Mouse (Mus musculus) B cell, adult 2 months (primary cell): ENCODE measurements around the gene Senp2.

Source experiments
- DNase-seq, 2 experiments: peaks; one replicate each; pipeline ENCODE4 v3.0.0; 2022

Senp2 gene

DNA sequence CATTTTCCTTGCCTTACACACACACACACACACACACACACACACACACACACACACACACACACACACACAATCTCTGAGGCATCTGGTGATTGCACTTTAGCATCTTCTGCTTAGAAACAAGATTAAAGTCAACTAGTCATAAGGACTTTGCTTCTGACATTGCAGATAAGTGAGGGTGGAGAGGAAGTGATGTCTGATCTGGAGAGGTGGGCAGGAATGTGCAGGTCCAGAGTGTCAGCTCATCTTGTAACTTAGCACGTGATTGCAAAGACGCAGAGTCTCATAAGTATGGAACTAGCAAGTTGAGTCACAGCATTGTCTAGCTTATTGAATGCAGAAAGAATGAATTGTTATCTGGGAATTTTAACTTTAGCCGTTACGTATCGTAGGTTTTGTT lies 18.2 kb downstream of the Senp2 start:
- no peak for DNase-seq

- DNase-seq: no peak
Observed at GRCm38 (mm10) chr16:22038554-22038953, 29.3 kb downstream of the Senp2 start.

- DNase-seq: no peak
Observed at GRCm38 (mm10) chr16:22039978-22040377, 30.7 kb downstream of the Senp2 start.

DNA sequence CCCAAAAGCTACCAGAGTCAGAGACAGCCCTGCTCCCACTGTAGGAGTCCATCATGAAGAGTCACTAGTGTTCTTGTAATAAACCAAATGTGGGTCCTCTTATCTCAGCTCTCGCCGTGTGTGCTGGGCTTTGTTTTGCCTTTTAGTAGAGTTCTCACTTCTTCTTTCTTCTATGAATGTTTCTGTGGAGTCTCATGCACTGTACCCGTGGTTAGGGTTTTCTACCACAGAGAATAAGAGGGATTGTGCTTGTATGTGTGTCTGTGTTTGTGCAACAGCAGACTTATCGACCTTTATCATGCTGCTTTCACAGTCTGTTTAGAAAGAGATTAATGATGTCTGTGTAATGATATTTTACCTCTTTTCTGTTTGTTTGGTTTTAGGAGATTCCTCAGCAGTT lies 34.5 kb downstream of the Senp2 start:
- no peak for DNase-seq

GRCm38 (mm10) chr16:22045930-22046329 lies 36.6 kb downstream of the Senp2 start:
- no peak for DNase-seq

DNA sequence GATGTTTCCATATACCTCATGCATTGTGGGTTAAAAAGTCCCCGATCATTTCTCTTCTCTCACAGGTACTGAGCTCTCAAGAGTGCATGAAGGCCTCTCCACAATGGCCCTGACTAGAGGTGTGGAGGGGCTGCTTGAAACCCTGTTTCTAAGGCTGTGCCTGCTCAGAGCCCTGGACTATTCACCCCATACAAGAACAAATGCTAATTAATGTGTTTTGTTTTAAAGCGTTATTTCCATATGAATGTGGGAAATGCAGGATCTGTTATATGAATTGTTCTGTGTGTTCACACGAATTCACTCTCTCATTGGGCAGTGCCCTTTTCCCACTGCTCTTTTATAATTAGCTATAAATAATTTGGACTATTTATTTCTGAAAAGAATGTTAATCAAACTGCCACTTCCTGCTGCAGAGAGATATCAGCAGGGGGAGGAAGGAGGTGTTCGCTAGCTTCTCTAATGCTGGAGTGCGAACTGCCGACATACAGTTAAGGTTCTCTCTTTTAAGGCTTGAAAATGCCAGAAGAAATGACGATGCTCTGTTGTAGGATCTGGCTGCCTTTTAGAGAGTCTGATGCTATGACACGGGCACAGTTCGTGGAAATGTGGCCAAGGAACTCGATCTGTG lies 37.6 kb downstream of the Senp2 start:
- DNase-seq: no peak

DNA sequence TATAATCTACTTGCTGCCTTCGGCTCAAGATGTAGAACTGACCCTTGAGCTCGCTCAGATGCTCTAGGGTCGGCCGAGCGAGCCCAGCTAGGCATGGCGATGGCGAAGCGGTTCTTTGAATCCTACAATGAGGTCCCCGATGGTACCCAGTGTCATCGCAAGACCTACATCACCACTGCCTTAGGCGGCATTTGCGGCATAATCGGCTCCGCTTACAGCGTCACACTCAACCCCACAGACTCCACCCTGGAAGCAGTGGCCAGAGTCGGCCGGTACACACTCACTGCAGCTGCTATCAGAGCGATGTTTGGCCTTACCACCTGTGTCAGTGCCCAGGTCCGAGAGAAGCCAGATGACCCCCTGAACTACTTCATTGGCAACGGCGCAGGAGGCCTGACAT lies 44.1 kb downstream of the Senp2 start:
- DNase-seq: no peak

GRCm38 (mm10) chr16:22057498-22057897 lies 48.2 kb downstream of the Senp2 start:
- DNase-seq: no peak

DNA sequence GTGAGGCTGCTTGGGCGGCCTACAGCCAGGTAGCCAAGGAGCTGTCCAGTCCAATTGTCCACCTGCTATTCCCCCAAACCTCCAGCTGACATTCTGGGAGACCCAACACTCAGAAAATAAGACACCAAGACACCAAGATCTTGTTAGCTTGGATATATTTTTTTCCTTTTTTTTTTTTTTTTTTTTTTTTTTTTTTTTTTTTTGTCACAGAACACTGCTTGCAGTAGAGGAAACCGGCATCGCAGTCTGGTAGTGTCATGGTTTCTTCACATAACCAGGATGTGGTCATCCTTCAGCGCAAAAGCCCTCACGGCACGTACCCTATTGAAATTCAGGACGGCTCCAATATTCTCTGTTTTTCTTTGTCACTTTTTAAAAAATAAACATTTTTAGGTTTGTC lies 49.6 kb downstream of the Senp2 start:
- peak in 1 of 2 experiments; percentile 24 for DNase-seq

GRCm38 (mm10) chr16:22060416-22060815 lies 51.1 kb downstream of the Senp2 start:
- DNase-seq: no peak

DNA sequence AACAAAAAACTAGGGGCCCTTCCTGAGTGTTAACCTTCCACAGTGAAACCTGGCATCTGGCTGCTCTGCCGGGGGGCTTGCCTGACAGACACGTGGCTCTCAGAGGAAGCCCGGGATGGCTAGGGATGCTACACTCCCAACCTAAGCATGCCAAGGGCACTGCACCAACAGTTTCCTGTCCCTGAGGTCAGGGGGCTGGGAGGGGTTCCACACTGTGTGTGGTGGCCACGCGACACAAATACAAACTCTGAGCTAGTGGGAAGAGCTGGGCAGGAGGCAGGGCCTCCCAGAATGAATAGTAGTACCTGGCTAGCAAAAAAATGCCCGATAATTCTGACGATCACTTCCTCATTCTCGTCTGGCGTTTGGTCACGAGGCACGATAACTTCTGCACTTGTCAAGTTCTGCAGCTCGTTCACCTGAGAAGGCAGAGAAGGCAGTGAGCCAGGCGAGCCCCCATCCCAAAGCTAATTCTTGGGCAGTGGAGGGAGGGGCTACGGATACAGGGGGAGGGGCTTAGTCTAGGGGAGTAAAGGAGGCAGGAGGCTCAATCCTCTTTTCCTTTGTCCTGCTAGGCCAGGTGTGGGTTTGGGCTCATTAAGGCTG lies 52.4 kb downstream of the Senp2 start:
- peak; percentile 53 to 62 for DNase-seq

- peak in 1 of 2 experiments; percentile 3 for DNase-seq
Observed at GRCm38 (mm10) chr16:22062284-22062683, 53.0 kb downstream of the Senp2 start.

GRCm38 (mm10) chr16:22065536-22065935 lies 56.3 kb downstream of the Senp2 start:
- no peak for DNase-seq

GRCm38 (mm10) chr16:22067406-22067805 lies 58.1 kb downstream of the Senp2 start:
- DNase-seq: no peak

- no peak for DNase-seq
Observed at GRCm38 (mm10) chr16:22071361-22071760, 62.1 kb downstream of the Senp2 start.

DNA sequence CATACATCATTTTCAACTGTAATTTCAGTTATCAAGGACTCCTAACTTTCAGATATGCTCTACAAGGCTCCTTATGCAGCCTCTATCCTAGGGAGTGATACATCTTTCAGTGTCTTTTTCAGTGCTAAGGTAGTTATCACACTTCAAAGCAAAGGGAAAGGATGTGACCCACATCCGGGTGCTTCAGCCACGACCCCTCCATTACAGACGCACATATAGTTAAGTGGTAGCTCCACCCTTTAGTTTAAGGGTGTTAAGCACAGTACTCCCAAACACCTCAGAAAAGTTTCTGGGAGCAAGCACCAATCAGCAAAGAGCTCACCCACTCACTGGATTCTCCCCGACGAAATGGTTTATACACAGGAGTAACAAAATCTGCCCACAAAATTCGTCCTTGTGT lies 65.8 kb downstream of the Senp2 start:
- DNase-seq: no peak

GRCm38 (mm10) chr16:22075829-22076619 lies 66.7 kb downstream of the Senp2 start:
- DNase-seq: no peak

DNA sequence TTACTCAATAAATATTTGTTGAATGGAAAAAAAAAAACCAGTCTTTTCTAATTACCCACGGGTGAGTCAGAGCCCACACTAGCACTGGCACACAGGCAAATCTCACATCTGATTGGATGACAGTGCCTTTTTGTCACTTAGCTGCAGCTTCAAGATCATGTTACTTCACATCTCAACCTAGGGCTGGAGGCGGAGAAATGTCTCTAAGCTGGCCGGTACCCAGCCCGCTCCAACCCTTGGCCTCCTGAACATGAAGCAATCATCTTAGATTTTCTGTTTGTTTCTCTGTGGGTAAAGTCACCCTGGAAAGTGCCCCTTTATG lies 67.3 kb downstream of the Senp2 start:
- DNase-seq: no peak

DNA sequence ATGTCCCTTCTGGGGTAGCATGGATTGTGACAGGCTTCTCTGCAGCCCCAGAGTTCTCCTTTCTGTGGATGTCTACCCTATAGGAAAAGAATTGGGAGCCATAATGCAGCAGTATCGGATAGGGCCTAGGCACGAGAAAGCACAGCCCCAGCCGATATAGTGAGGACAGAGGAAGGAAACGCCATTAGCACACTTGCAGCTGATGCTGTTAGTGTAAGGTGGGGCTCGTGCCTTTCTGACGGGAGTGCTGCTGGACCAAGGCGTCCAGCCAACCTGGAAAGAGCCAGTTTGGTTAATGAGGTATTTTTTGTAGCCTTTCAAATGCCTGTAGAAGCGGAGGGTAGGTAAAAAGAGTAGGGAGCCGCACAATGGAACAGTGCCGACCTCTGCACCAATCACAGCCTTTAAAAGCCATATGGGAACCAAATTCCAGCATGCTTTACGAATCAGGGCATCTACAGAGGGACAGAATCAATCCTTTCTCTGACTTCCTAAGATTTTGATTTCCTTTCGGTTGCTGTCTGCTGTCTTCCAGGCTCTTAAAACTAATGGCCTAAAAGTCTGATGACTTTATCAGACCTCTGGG lies 70.9 kb downstream of the Senp2 start:
- no peak for DNase-seq

- DNase-seq: no peak
Observed at GRCm38 (mm10) chr16:22085411-22085810, 76.1 kb downstream of the Senp2 start.

- DNase-seq: no peak
Observed at GRCm38 (mm10) chr16:22091255-22091783, 82.0 kb downstream of the Senp2 start.

GRCm38 (mm10) chr16:22095751-22096150 lies 86.5 kb downstream of the Senp2 start:
- DNase-seq: no peak

DNA sequence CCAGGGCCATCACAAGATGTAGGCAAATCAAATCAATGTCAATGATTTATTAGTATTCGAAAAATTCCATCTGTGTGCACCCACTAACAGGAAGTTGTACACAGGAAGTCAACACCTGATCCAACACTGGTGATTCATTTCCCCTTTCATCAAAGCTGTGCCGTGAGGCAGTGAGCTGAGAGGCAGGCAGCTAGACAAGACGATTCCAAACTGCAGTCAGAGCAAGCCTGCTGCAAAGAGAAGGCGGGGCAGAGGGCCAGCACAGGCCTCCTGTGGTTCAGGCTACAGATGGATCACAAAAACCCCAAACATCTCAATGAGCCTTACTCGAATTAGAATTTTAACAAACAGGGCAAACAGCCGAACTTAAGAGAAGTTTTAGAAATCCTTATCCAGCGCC lies 88.4 kb downstream of the Senp2 start:
- DNase-seq: no peak
